Mouse (Mus musculus) megakaryocyte, embryonic 14.5 days (primary cell): ENCODE measurements around the gene Bcar3.

Experiments
- FLI1 ChIP-seq: IDR thresholded peaks from 2 replicates; pipeline ENCODE4 v1.6.1; 2012; ENCODE audit warnings: low read length, inconsistent platforms, mixed read lengths
- GATA1 ChIP-seq: IDR thresholded peaks from 3 replicates; pipeline ENCODE4 v1.6.1; 2012; ENCODE audit warnings: mixed read lengths, low read length, inconsistent platforms, borderline replicate concordance

- TF ChIP-seq GATA1 (no peak), FLI1 (no peak)
These were observed 78.7 kb downstream of the Bcar3 start for GRCm38 (mm10) chr3:122372617-122373016.
